Mouse (Mus musculus) hematopoietic stem cell, adult 5-6 weeks (primary cell): Measurements from ENCODE around the gene Ost4. TPM values are rescaled to one million over a fixed set of nuclear protein-coding genes. Genes with fewer than 3 reads are reported as not detected.

Experiments
- ATAC-seq, 2 experiments: fragments of 125-278 bp in 1 of 2; replicated peaks in 1 of 2; 2 replicates each; pipeline ENCODE4 v1.8.0; 2016 to 2017; ENCODE audit warnings: inconsistent platforms in 2 of 2, mild to moderate bottlenecking in 2 of 2, moderate number of reproducible peaks in 2 of 2, low read depth in 1 of 2, moderate TSS enrichment in 1 of 2; ENCODE audit not compliant: low FRiP score in 2 of 2, poor library complexity in 2 of 2, severe bottlenecking in 2 of 2, insufficient read depth in 1 of 2, low TSS enrichment in 1 of 2
- total RNA-seq: library from RNA; stranded (forward); fragments of 172-1452, 232-1000 nt; gene quantifications from 2 replicates; pipeline ENCODE4 v1.2.3, GENCODE M21; 2017

The Ost4 gene
- total RNA-seq, 1 experiment from 2014 or later = 190 TPM

- no peak for ATAC-seq
Observed at GRCm38 (mm10) chr5:30874365-30874764, 33.2 kb downstream of the Ost4 start.

GRCm38 (mm10) chr5:30872574-30872973 lies 35.0 kb downstream of the Ost4 start:
- ATAC-seq = no peak

GRCm38 (mm10) chr5:30870131-30870406 lies 37.5 kb downstream of the Ost4 start:
- ATAC-seq = no peak

- peak; percentile 96 for ATAC-seq
Observed at GRCm38 (mm10) chr5:30869405-30870130, 38.0 kb downstream of the Ost4 start.

- no peak for ATAC-seq
Observed at GRCm38 (mm10) chr5:30868981-30869380, 38.6 kb downstream of the Ost4 start.

GRCm38 (mm10) chr5:30867712-30868111 lies 39.9 kb downstream of the Ost4 start, which contains the start of gene Tmem214:
Tmem214 (plus strand) TSS chr5:30868012.
- ATAC-seq = no peak

- ATAC-seq = no peak
Observed at GRCm38 (mm10) chr5:30866871-30867270, 40.7 kb downstream of the Ost4 start.

- no peak for ATAC-seq
Observed at GRCm38 (mm10) chr5:30864322-30864721, 43.3 kb downstream of the Ost4 start.

- no peak for ATAC-seq
Observed at GRCm38 (mm10) chr5:30863852-30864251, 43.7 kb downstream of the Ost4 start.

GRCm38 (mm10) chr5:30856124-30856523 lies 51.5 kb downstream of the Ost4 start:
- peak in 1 of 2 experiments; percentile 62; a peak in 1 of 4 replicates for ATAC-seq

Other genes with a start within 250 kb of the Ost4 start
- 74.1 and 81.4 TPM in 2 replicates for gene Cenpa, start 241.0 kb downstream of the Ost4 start, total RNA-seq
- not detected in 2 replicates for gene Dpysl5, start 196.2 kb downstream of the Ost4 start, total RNA-seq
- gene Mapre3, start 93.1 kb downstream of the Ost4 start, total RNA-seq = 0.88 and 2.8 TPM in 2 replicates
- 12.0 and 17.8 TPM in 2 replicates for gene Tmem214, start 39.8 kb downstream of the Ost4 start, total RNA-seq
- gene Agbl5, start 19.1 kb downstream of the Ost4 start, total RNA-seq = 19.3 and 25.6 TPM in 2 replicates
- gene Emilin1, start 5.6 kb upstream of the Ost4 start, total RNA-seq = 31.9 and 48.9 TPM in 2 replicates
- gene Khk, start 13.6 kb upstream of the Ost4 start, total RNA-seq = 69.2 and 71.8 TPM in 2 replicates
- not detected in 2 replicates for gene Cgref1, start 37.8 kb upstream of the Ost4 start, total RNA-seq
- gene Preb, start 52.6 kb upstream of the Ost4 start, total RNA-seq = 56.5 and 72.3 TPM in 2 replicates
- gene Tcf23, start 60.9 kb upstream of the Ost4 start, total RNA-seq = not detected in 2 replicates
- 69.1 and 74.0 TPM in 2 replicates for gene Atraid, start 140.5 kb upstream of the Ost4 start, total RNA-seq
- 5.1 and 6.7 TPM in 2 replicates for gene Slc5a6, start 141.1 kb upstream of the Ost4 start, total RNA-seq
- 22.2 and 33.5 TPM in 2 replicates for gene Cad, start 147.0 kb upstream of the Ost4 start, total RNA-seq
- not detected in 2 replicates for gene Dnajc5g, start 198.5 kb upstream of the Ost4 start, total RNA-seq
- not detected in 2 replicates for gene Slc30a3, start 200.4 kb upstream of the Ost4 start, total RNA-seq
- not detected in 2 replicates for gene Trim54, start 208.9 kb upstream of the Ost4 start, total RNA-seq
- gene Ucn, start 231.0 kb upstream of the Ost4 start, total RNA-seq = not detected in 2 replicates
- gene Mpv17, start 246.5 kb upstream of the Ost4 start, total RNA-seq = 32.1 and 51.0 TPM in 2 replicates